Comparison of ENCODE assay signal across 7 mouse cellular contexts in the genomic region with DNA sequence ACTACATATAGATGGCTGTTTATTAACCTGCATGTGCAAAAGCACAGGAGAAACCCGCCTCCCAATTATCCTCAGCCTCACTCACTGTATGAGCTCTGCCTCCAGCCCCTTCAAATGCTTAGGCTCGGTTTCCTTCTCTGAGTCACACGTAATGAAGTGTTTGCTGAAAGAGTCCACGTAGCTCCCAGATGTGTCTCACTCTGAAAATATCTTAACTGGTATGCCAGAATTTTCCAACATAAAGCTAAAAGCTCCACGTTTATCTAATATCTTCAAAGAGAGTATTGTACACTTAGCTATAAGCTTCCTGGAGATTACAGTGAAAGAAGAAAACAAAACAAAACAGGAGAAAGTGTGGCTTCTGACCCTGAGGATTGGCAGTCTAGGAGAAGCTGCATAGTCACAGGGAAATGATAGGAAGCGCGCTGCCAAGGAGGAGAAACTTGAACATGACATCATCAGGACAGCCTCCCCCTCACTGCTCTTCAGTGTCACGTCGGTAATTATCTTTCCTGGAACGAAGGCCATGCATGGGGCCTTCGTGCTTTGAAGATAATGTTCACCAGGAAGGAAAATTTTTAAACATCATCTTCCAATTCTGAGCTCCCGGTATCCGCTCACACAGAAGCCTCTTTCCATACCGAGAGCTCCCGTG.
DNase-seq lines count a peak whose midpoint lies in the region; TF ChIP-seq lines count a peak whose summit lies in the region.

No protein-coding gene starts in this region.

- peak overlapping the region; percentile 83 for H3K27ac ChIP-seq in embryonic fibroblast, embryonic 13.5 days (ENCODE audit: insufficient read depth, low read length)

- TF ChIP-seq POLR2A in embryonic fibroblast, embryonic 13.5 days (IDR thresholded peaks at IDR 0.05; ENCODE audit: low read depth, low read length): no peak

- DNase-seq in ovary, adult 18-20 months (ENCODE audit: low spot score): peak; percentile 27
- DNase-seq in ovary, postnatal 10 days (ENCODE audit: low spot score): no peak
- DNase-seq in heart, postnatal 4 days: peak; percentile 22
- DNase-seq in skeletal muscle tissue, adult 2 months (ENCODE audit: low read depth, low spot score): peak; percentile 44
- DNase-seq in spleen, postnatal 14 days (ENCODE audit: low spot score in 2 of 2): no peak
- no peak for DNase-seq in thymus, postnatal 4 days

- peaks cover 20% of the 10 kb centered on the region for H3K4me1 ChIP-seq in embryonic fibroblast, embryonic 13.5 days (ENCODE audit: control insufficient read depth, insufficient read depth, low read length)

- no peak overlapping the region for H3K4me3 ChIP-seq in embryonic fibroblast, embryonic 13.5 days (ENCODE audit: insufficient read depth, low read length)

- TF ChIP-seq CTCF in embryonic fibroblast, embryonic 13.5 days (IDR thresholded peaks at IDR 0.05; ENCODE audit: borderline replicate concordance, insufficient read depth, low read length): no peak

Comparison
In these comparisons a context has a peak if more than half of its experiments do, and no peak if none do; other contexts are left out.
1. DNase-seq: peak in ovary, adult 18-20 months (single experiment), heart, postnatal 4 days (single experiment) and skeletal muscle tissue, adult 2 months (single experiment); none in ovary, postnatal 10 days (single experiment), spleen, postnatal 14 days (0 of 2) and thymus, postnatal 4 days (single experiment).